Mouse (Mus musculus): ENCODE data around the gene 0610010K14Rik.

The 0610010K14Rik gene

GRCm38 (mm10) chr11:70237457-70238167, at the start of gene 0610010K14Rik:
TSS of gene 0610010K14Rik (minus strand) at chr11:70237914.
- DNase-seq (ENCODE audit: low spot score), result peak; percentile 98

- no peak for DNase-seq (ENCODE audit: low spot score)
Observed at GRCm38 (mm10) chr11:70285686-70286085, 48.0 kb upstream of the 0610010K14Rik start.

- no peak for DNase-seq (ENCODE audit: low spot score)
Observed at GRCm38 (mm10) chr11:70284757-70285156, 47.0 kb upstream of the 0610010K14Rik start.

- DNase-seq (ENCODE audit: low spot score), result no peak
Observed at GRCm38 (mm10) chr11:70283666-70284065, 46.0 kb upstream of the 0610010K14Rik start.

- peak; percentile 75 for DNase-seq (ENCODE audit: low spot score)
Observed at GRCm38 (mm10) chr11:70280441-70280840, 42.7 kb upstream of the 0610010K14Rik start.

- no peak for DNase-seq (ENCODE audit: low spot score)
Observed at GRCm38 (mm10) chr11:70278961-70279360, 41.2 kb upstream of the 0610010K14Rik start.

GRCm38 (mm10) chr11:70271641-70272040, 33.9 kb upstream of the 0610010K14Rik start:
- DNase-seq (ENCODE audit: low spot score), result no peak

- DNase-seq (ENCODE audit: low spot score), result no peak
Observed at GRCm38 (mm10) chr11:70266405-70266804, 28.7 kb upstream of the 0610010K14Rik start.

- no peak for DNase-seq (ENCODE audit: low spot score)
Observed at GRCm38 (mm10) chr11:70265819-70266218, 28.1 kb upstream of the 0610010K14Rik start.

GRCm38 (mm10) chr11:70265252-70265651, 27.5 kb upstream of the 0610010K14Rik start:
- no peak for DNase-seq (ENCODE audit: low spot score)

- DNase-seq (ENCODE audit: low spot score), result no peak
Observed at GRCm38 (mm10) chr11:70259035-70259434, 21.3 kb upstream of the 0610010K14Rik start.

- DNase-seq (ENCODE audit: low spot score), result peak; percentile 50
Observed at GRCm38 (mm10) chr11:70254931-70255531, 17.3 kb upstream of the 0610010K14Rik start, which contains the start of gene Alox12. TSS of gene Alox12 (minus strand) at chr11:70255353.

- no peak for DNase-seq (ENCODE audit: low spot score)
Observed at GRCm38 (mm10) chr11:70254337-70254736, 16.6 kb upstream of the 0610010K14Rik start.

- DNase-seq (ENCODE audit: low spot score), result no peak
Observed at GRCm38 (mm10) chr11:70251853-70252252, 14.1 kb upstream of the 0610010K14Rik start.

GRCm38 (mm10) chr11:70250150-70250549, 12.4 kb upstream of the 0610010K14Rik start:
- no peak for DNase-seq (ENCODE audit: low spot score)

GRCm38 (mm10) chr11:70247136-70247845, 9.6 kb upstream of the 0610010K14Rik start:
- DNase-seq (ENCODE audit: low spot score), result peak; percentile 80

- no peak for DNase-seq (ENCODE audit: low spot score)
Observed at GRCm38 (mm10) chr11:70242591-70242990, 4.9 kb upstream of the 0610010K14Rik start.

GRCm38 (mm10) chr11:70239541-70240279, 2.0 kb upstream of the 0610010K14Rik start, which contains the start of the genes Gm21988 and Rnasek:
TSS of gene Gm21988 (minus strand) at chr11:70239830.
TSS of gene Rnasek (minus strand) at chr11:70239842.
- DNase-seq (ENCODE audit: low spot score), result peak; percentile 89

- DNase-seq (ENCODE audit: low spot score), result no peak
Observed at GRCm38 (mm10) chr11:70238591-70239440, 1.1 kb upstream of the 0610010K14Rik start.

GRCm38 (mm10) chr11:70236717-70237116, 997 bp downstream of the 0610010K14Rik start:
- DNase-seq (ENCODE audit: low spot score), result no peak

All from lung, postnatal 25 days (tissue).